In genomic region chr3:146557507-146557906, GRCm38 (mm10) we compare ENCODE assay signal across 30 mouse cellular contexts. TPM values are rescaled to one million over a fixed set of nuclear protein-coding genes. Genes with fewer than 3 reads are reported as not detected.
DNase-seq lines count a peak whose midpoint lies in the region; ATAC-seq and TF ChIP-seq lines count a peak whose summit lies in the region.
"Had no signal": no experiment of that assay in that cellular context is flagged by ENCODE, and none has a peak within 500 bp of the region (broad histone marks: within the 10 kb centered on the region; RNA-seq: fewer than 3 reads in every experiment).

No protein-coding gene starts in this region.

- H3K9me3 ChIP-seq in forebrain, postnatal 0 days (ENCODE audit: low read length), result no peaks in the 10 kb centered on the region
- no peaks in the 10 kb centered on the region for H3K9me3 ChIP-seq in forebrain, embryonic 12.5 days
- H3K9me3 ChIP-seq in heart, embryonic 10.5 days, result no peaks in the 10 kb centered on the region
- H3K9me3 ChIP-seq: forebrain, embryonic 10.5 days; heart, embryonic 12.5 days; heart, embryonic 15.5 days; hindbrain, embryonic 10.5 days; hindbrain, embryonic 13.5 days had no signal

- ATAC-seq in forebrain, postnatal 0 days, result peak; percentile 38; the same call in 1 of the 2 replicates
- ATAC-seq in forebrain, embryonic 12.5 days (ENCODE audit: low FRiP score), result no peak
- ATAC-seq: activated CD4-positive, CD25-positive, alpha-beta regulatory T cell, adult 4 months; forebrain, embryonic 14.5 days; hindbrain, embryonic 16.5 days had no signal

- H3K27ac ChIP-seq in forebrain, postnatal 0 days (ENCODE audit: low read depth, low read length), result 0 out of 2 replicates have a peak overlapping the region, but pooled peaks have one; percentile 0
- H3K27ac ChIP-seq in forebrain, embryonic 12.5 days, result no peak overlapping the region
- no peak overlapping the region for H3K27ac ChIP-seq in heart, embryonic 10.5 days
- H3K27ac ChIP-seq: forebrain, embryonic 10.5 days; heart, adult 2 months; heart, embryonic 15.5 days; hindbrain, embryonic 10.5 days; hindbrain, embryonic 13.5 days had no signal

- no peak for TF ChIP-seq CTCF in forebrain, postnatal 0 days (IDR thresholded peaks at IDR 0.05; ENCODE audit: low read depth)

- H3K4me2 ChIP-seq in forebrain, postnatal 0 days (ENCODE audit: low read depth), result no peak overlapping the region
- no peak overlapping the region for H3K4me2 ChIP-seq in forebrain, embryonic 12.5 days
- H3K4me2 ChIP-seq: heart, embryonic 12.5 days; heart, embryonic 15.5 days; hindbrain, embryonic 13.5 days had no signal

- H3K4me1 ChIP-seq in forebrain, postnatal 0 days (ENCODE audit: insufficient read depth), result no peaks in the 10 kb centered on the region
- H3K4me1 ChIP-seq in forebrain, embryonic 12.5 days, result no peaks in the 10 kb centered on the region
- H3K4me1 ChIP-seq in heart, embryonic 10.5 days, result peaks cover 7% of the 10 kb centered on the region
- H3K4me1 ChIP-seq: forebrain, embryonic 10.5 days; hindbrain, embryonic 10.5 days; hindbrain, embryonic 13.5 days had no signal

- DNase-seq in forebrain, postnatal 0 days, result peak; percentile 26
- DNase-seq in heart, embryonic 10.5 days (ENCODE audit: low spot score), result peak; percentile 71
- DNase-seq in heart, adult 9 months (ENCODE audit: low spot score in 2 of 2), result no peak
- DNase-seq in left cerebral cortex, postnatal 14 days (ENCODE audit: low spot score in 2 of 2), result peak; percentile 42 to 61
- DNase-seq in left cerebral cortex, adult 18-20 months (ENCODE audit: low spot score in 2 of 2), result no peak
- peak; percentile 46 for DNase-seq in brain, adult 2 months (ENCODE audit: low read depth, low spot score)
- DNase-seq: adrenal gland, adult 8-10 months; adrenal gland, postnatal 25 days; cerebellum, adult 18-20 months; cerebellum, adult 9-10 months; cerebellum, postnatal 14 days; gastrocnemius, postnatal 10 days; gastrocnemius, postnatal 36 days; heart, adult 2 months; heart, postnatal 10 days; heart, postnatal 36 days had no signal

- H3K9ac ChIP-seq in forebrain, postnatal 0 days, result no peak overlapping the region
- H3K9ac ChIP-seq in forebrain, embryonic 12.5 days, result no peak overlapping the region
- H3K9ac ChIP-seq: heart, embryonic 12.5 days; heart, embryonic 15.5 days; hindbrain, embryonic 13.5 days had no signal

- intact Hi-C loops in left cerebral cortex, postnatal 14 days (cut with DNase I), result loop anchor here (5.0 kb wide), 1 partner anchor 35 kb away; the partner anchor contains the start of gene Rpf1

- H3K27me3 ChIP-seq in forebrain, postnatal 0 days (ENCODE audit: insufficient read depth, low read length), result no peaks in the 10 kb centered on the region
- no peaks in the 10 kb centered on the region for H3K27me3 ChIP-seq in forebrain, embryonic 12.5 days
- no peaks in the 10 kb centered on the region for H3K27me3 ChIP-seq in heart, embryonic 10.5 days (ENCODE audit: insufficient read depth, poor library complexity, severe bottlenecking)
- H3K27me3 ChIP-seq: heart, embryonic 12.5 days; heart, embryonic 15.5 days; hindbrain, embryonic 13.5 days had no signal

- no peaks in the 10 kb centered on the region for H3K36me3 ChIP-seq in forebrain, postnatal 0 days (ENCODE audit: insufficient read depth)
- no peaks in the 10 kb centered on the region for H3K36me3 ChIP-seq in forebrain, embryonic 12.5 days (replicated peaks)
- no peaks in the 10 kb centered on the region for H3K36me3 ChIP-seq in heart, embryonic 10.5 days
- H3K36me3 ChIP-seq: forebrain, embryonic 10.5 days; heart, embryonic 12.5 days; heart, embryonic 15.5 days; hindbrain, embryonic 10.5 days; hindbrain, embryonic 13.5 days had no signal

- H3K4me3 ChIP-seq in forebrain, postnatal 0 days (ENCODE audit: low read depth, low read length), result no peak overlapping the region
- H3K4me3 ChIP-seq in forebrain, embryonic 12.5 days (replicated peaks), result no peak overlapping the region
- H3K4me3 ChIP-seq in heart, embryonic 10.5 days, result no peak overlapping the region
- H3K4me3 ChIP-seq: forebrain, embryonic 10.5 days; heart, adult 2 months; heart, embryonic 12.5 days; heart, embryonic 15.5 days; hindbrain, embryonic 10.5 days; hindbrain, embryonic 13.5 days had no signal

- 76% methylated on average over 6 of the region's 6 CpGs for WGBS in forebrain, postnatal 0 days
- 86% methylated on average over 6 of the region's 6 CpGs for WGBS in forebrain, embryonic 12.5 days
- WGBS in heart, embryonic 10.5 days, result 54% methylated on average over 6 of the region's 6 CpGs

RNA-seq across cellular contexts. Expression of gene Uox, which starts 12.7 kb away (rescaled TPM):
- 0.08 and 0.43 TPM in 2 replicates for total RNA-seq in forebrain, postnatal 0 days (2014; rRNA removed)
- 0.19 and 0.25 TPM in 2 replicates for polyA plus RNA-seq in forebrain, postnatal 0 days (2015; fragmentation: Nextera tagmentation; extraction: Ambion mirVana)
- not detected in 2 replicates for polyA plus RNA-seq in forebrain, embryonic 12.5 days (2016; fragmentation: Nextera tagmentation; extraction: Ambion mirVana)
- polyA plus RNA-seq in heart, embryonic 10.5 days (2016; fragmentation: Nextera tagmentation; extraction: Ambion mirVana), result not detected in 2 replicates
- total RNA-seq in left cerebral cortex, postnatal 14 days (2021), result 1 to 10 TPM in 1 of 2 experiments, under 1 TPM in 1; 0.76 to 1.3 TPM
- total RNA-seq in left cerebral cortex, adult 18-20 months (2021), result under 1 TPM in 1 of 2 experiments, not detected in 1; 0.37 TPM
- total RNA-seq: adrenal gland, postnatal 25 days; ES-E14; granulocyte monocyte progenitor cell, adult 5-6 weeks; heart, adult 2 months; heart, postnatal 10 days; heart, postnatal 36 days had no signal
- polyA plus RNA-seq: activated CD4-positive, CD25-positive, alpha-beta regulatory T cell, adult 4 months; embryonic facial prominence, embryonic 11.5 days; forebrain, embryonic 10.5 days; forebrain, embryonic 14.5 days; heart, adult 2 months; heart, embryonic 15.5 days; hindbrain, embryonic 10.5 days; hindbrain, embryonic 13.5 days; hindbrain, embryonic 16.5 days had no signal

RNA-seq across cellular contexts. Expression of gene Rpf1, which starts 36.3 kb away (rescaled TPM):
- 36.7 and 39.9 TPM in 2 replicates for total RNA-seq in forebrain, postnatal 0 days (2014; rRNA removed)
- 27.4 and 29.4 TPM in 2 replicates for polyA plus RNA-seq in forebrain, postnatal 0 days (2015; fragmentation: Nextera tagmentation; extraction: Ambion mirVana)
- 73.1 and 74.2 TPM in 2 replicates for polyA plus RNA-seq in forebrain, embryonic 12.5 days (2016; fragmentation: Nextera tagmentation; extraction: Ambion mirVana)
- polyA plus RNA-seq in heart, embryonic 10.5 days (2016; fragmentation: Nextera tagmentation; extraction: Ambion mirVana), result 45.0 and 57.3 TPM in 2 replicates
- 10 to 100 TPM; 13.3 to 14.2 TPM for total RNA-seq in left cerebral cortex, postnatal 14 days (2021)
- total RNA-seq in left cerebral cortex, adult 18-20 months (2021), result 10 to 100 TPM; 16.4 to 16.7 TPM

RNA-seq across cellular contexts. Expression of gene Dnase2b, which starts 57.9 kb away (rescaled TPM):
- not detected in 2 replicates for total RNA-seq in forebrain, postnatal 0 days (2014; rRNA removed)
- polyA plus RNA-seq in forebrain, postnatal 0 days (2015; fragmentation: Nextera tagmentation; extraction: Ambion mirVana), result not detected in 2 replicates
- not detected in 2 replicates for polyA plus RNA-seq in forebrain, embryonic 12.5 days (2016; fragmentation: Nextera tagmentation; extraction: Ambion mirVana)
- polyA plus RNA-seq in heart, embryonic 10.5 days (2016; fragmentation: Nextera tagmentation; extraction: Ambion mirVana), result 0.05 TPM in 1 of 2 replicates, not detected in the other
- total RNA-seq in left cerebral cortex, postnatal 14 days (2021), result not detected
- not detected for total RNA-seq in left cerebral cortex, adult 18-20 months (2021)
- total RNA-seq: adrenal gland, adult 8-10 months; adrenal gland, postnatal 25 days; ES-E14; gastrocnemius, adult 18-20 months; gastrocnemius, postnatal 10 days; gastrocnemius, postnatal 36 days; granulocyte monocyte progenitor cell, adult 5-6 weeks; heart, adult 2 months; heart, postnatal 10 days; heart, postnatal 36 days had no signal
- polyA plus RNA-seq: activated CD4-positive, CD25-positive, alpha-beta regulatory T cell, adult 4 months; embryonic facial prominence, embryonic 11.5 days; embryonic facial prominence, embryonic 14.5 days; forebrain, embryonic 10.5 days; forebrain, embryonic 14.5 days; heart, adult 2 months; heart, embryonic 12.5 days; heart, embryonic 15.5 days; hindbrain, embryonic 10.5 days; hindbrain, embryonic 13.5 days; hindbrain, embryonic 16.5 days had no signal

RNA-seq across cellular contexts. Expression of gene Gng5, which starts 57.9 kb away (rescaled TPM):
- total RNA-seq in forebrain, postnatal 0 days (2014; rRNA removed), result 73.7 and 90.4 TPM in 2 replicates
- 291 and 344 TPM in 2 replicates for polyA plus RNA-seq in forebrain, postnatal 0 days (2015; fragmentation: Nextera tagmentation; extraction: Ambion mirVana)
- 851 and 914 TPM in 2 replicates for polyA plus RNA-seq in forebrain, embryonic 12.5 days (2016; fragmentation: Nextera tagmentation; extraction: Ambion mirVana)
- polyA plus RNA-seq in heart, embryonic 10.5 days (2016; fragmentation: Nextera tagmentation; extraction: Ambion mirVana), result 1,312 and 1,459 TPM in 2 replicates
- 10 to 100 TPM; 49.7 to 50.1 TPM for total RNA-seq in left cerebral cortex, postnatal 14 days (2021)
- total RNA-seq in left cerebral cortex, adult 18-20 months (2021), result 10 to 100 TPM; 48.4 to 49.5 TPM

RNA-seq across cellular contexts. Expression of gene Spata1, which starts 58.0 kb away (rescaled TPM):
- 6.0 and 13.5 TPM in 2 replicates for total RNA-seq in forebrain, postnatal 0 days (2014; rRNA removed)
- 4.3 and 6.5 TPM in 2 replicates for polyA plus RNA-seq in forebrain, postnatal 0 days (2015; fragmentation: Nextera tagmentation; extraction: Ambion mirVana)
- 6.9 and 7.7 TPM in 2 replicates for polyA plus RNA-seq in forebrain, embryonic 12.5 days (2016; fragmentation: Nextera tagmentation; extraction: Ambion mirVana)
- polyA plus RNA-seq in heart, embryonic 10.5 days (2016; fragmentation: Nextera tagmentation; extraction: Ambion mirVana), result 5.0 and 5.4 TPM in 2 replicates
- total RNA-seq in left cerebral cortex, postnatal 14 days (2021), result 1 to 10 TPM; 5.0 to 5.5 TPM
- 1 to 10 TPM; 2.5 to 3.4 TPM for total RNA-seq in left cerebral cortex, adult 18-20 months (2021)

Comparison
In these comparisons a context has a peak if more than half of its experiments do, and no peak if none do; other contexts are left out.
1. DNase-seq: peak in forebrain, postnatal 0 days (single experiment), heart, embryonic 10.5 days (single experiment), left cerebral cortex, postnatal 14 days (2 of 2) and brain, adult 2 months (single experiment); none in heart, adult 9 months (0 of 2) and left cerebral cortex, adult 18-20 months (0 of 2).